Mouse (Mus musculus): ENCODE data around the gene Trpv1.
A peak's percentile ranks its signal among the peaks of the same experiment; 100 is the strongest.

- TF ChIP-seq CTCF (IDR thresholded peaks at IDR 0.05; ENCODE audit: insufficient read depth, low read depth, low read length) (no peak), POLR2A (IDR thresholded peaks at IDR 0.05; ENCODE audit: insufficient read depth, low read depth, low read length) (peak; percentile 45; the same call in 1 of the 2 replicates)
These were observed 34.8 kb upstream of the Trpv1 start, which contains the start of gene Shpk for GRCm38 (mm10) chr11:73199230-73199712.

All from olfactory bulb, adult 2 months (tissue).